Mouse (Mus musculus) heart, embryonic 16.5 days (tissue): ENCODE measurements around the gene Psma3. TPM values are rescaled to one million over a fixed set of nuclear protein-coding genes. Genes with fewer than 3 reads are reported as not detected.

Experiments used
- ATAC-seq: fragments of 200-750 bp; cut with Nextera tagmentation; replicated peaks from 2 replicates; pipeline ENCODE4 v1.8.0; 2017; ENCODE audit warnings: moderate number of reproducible peaks; ENCODE audit not compliant: insufficient read depth, low FRiP score; ENCODE audit errors: extremely low read depth
- H3K27ac ChIP-seq: fragments of 300-500 bp; sonication (generic); 2 replicates; pipeline ENCODE4 v1.5.1; 2014; ENCODE audit warnings: mild to moderate bottlenecking, low read length, control low read depth, moderate library complexity
- H3K27me3 ChIP-seq: fragments of 300-500 bp; sonication (generic); 2 replicates; pipeline ENCODE4 v1.6.1; 2014; ENCODE audit warnings: low read length, mixed read lengths; ENCODE audit not compliant: control insufficient read depth, insufficient read depth
- H3K36me3 ChIP-seq: fragments of 300-500 bp; sonication (generic); 2 replicates; pipeline ENCODE4 v1.6.1; 2014; ENCODE audit not compliant: control insufficient read depth, insufficient read depth
- H3K4me1 ChIP-seq: fragments of 300-500 bp; sonication (generic); 2 replicates; pipeline ENCODE4 v1.6.1; 2014; ENCODE audit warnings: low read length, mixed read lengths; ENCODE audit not compliant: control insufficient read depth, insufficient read depth
- H3K4me2 ChIP-seq: fragments of 300-500 bp; sonication (generic); 2 replicates; pipeline ENCODE4 v1.6.1; 2014; ENCODE audit warnings: low read depth, mild to moderate bottlenecking, control low read depth, low read length
- H3K4me3 ChIP-seq: fragments of 300-500 bp; sonication (generic); 2 replicates; pipeline ENCODE4 v1.5.1; 2014; ENCODE audit warnings: mild to moderate bottlenecking, control low read depth, low read length
- H3K9ac ChIP-seq: fragments of 300-500 bp; sonication (generic); 2 replicates; pipeline ENCODE4 v1.6.1; 2014; ENCODE audit warnings: low read length, control low read depth
- H3K9me3 ChIP-seq: fragments of 300-500 bp; sonication (generic); replicated peaks from 2 replicates; pipeline ENCODE4 v1.6.1; 2016; ENCODE audit warnings: low read length; ENCODE audit not compliant: control insufficient read depth
- WGBS: fragments of 180-500 bp; shearing (Covaris S2); extraction: QIAGEN DNeasy Blood & Tissue Kit; methylation state at CpG from one replicate; pipeline ENCODE4 v1.1.7; 2014; 5-methylcytosine and 5-hydroxymethylcytosine counted together
- polyA plus RNA-seq: library from polyadenylated mRNA; unstranded; fragments of >200 nt; fragmentation: Nextera tagmentation; extraction: Ambion mirVana; gene quantifications from 2 replicates; pipeline ENCODE4 v1.2.1, GENCODE M21; 2015

Gene Psma3
- 433 and 454 TPM in 2 replicates for polyA plus RNA-seq

DNA sequence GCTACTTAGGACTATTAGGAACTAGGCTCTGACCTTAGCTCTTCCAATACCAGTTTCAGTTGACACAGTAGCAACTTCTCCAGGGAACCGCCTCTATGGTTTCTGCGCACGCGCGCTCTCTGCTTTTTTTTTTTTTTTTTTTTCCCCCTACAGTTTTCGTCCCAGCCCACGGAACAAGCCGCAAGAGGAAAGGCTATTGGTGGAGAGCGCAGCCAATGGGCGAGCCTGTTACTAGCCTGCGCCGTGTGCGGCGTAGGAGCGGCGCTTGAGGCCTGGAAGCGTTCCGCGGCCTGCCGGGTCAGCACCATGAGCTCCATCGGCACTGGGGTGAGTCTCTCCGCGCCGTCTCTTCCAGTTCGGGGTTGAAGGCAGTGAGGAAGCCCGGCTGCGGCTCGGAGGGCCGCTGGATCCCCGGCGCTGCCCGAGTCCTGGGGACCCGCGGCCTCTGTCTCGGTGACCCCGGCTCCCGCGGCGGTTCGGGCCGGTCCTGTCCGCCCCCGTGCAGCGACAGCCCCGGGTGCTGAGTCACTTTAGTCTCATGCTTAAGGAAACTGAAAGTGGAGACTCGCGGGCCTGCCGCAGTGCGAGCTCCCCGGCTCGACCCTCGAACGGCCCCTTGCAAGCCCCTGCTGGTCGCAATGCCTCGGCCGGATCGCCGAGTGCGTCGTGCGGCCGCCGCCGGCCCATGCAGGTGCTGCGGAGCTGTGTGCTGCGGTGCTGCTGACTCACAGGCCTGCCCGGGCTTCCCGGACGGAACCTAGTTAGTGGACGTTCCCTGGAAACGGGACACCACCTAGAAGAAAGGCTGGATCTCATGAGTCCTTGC lies at the start of gene Psma3:
Gene Psma3, plus strand, starts transcription at position 181 of the 826 bp plus-strand sequence.
- peaks cover 12% of the 10 kb centered on the region for H3K4me1 ChIP-seq
- H3K9ac ChIP-seq, result peak within 1 kb of the TSS; percentile 97
- H3K36me3 ChIP-seq, result no peaks in the 10 kb centered on the region; the same call in 1 of the 2 replicates
- H3K4me2 ChIP-seq, result peak within 1 kb of the TSS; percentile 82
- peak; percentile 99 for ATAC-seq
- no peaks in the 10 kb centered on the region for H3K27me3 ChIP-seq
- under 1% methylated on average over 71 of the region's 71 CpGs for WGBS
- H3K4me3 ChIP-seq, result peak within 1 kb of the TSS; percentile 76
- no peaks in the 10 kb centered on the region for H3K9me3 ChIP-seq
- H3K27ac ChIP-seq, result peak within 1 kb of the TSS; percentile 96

DNA sequence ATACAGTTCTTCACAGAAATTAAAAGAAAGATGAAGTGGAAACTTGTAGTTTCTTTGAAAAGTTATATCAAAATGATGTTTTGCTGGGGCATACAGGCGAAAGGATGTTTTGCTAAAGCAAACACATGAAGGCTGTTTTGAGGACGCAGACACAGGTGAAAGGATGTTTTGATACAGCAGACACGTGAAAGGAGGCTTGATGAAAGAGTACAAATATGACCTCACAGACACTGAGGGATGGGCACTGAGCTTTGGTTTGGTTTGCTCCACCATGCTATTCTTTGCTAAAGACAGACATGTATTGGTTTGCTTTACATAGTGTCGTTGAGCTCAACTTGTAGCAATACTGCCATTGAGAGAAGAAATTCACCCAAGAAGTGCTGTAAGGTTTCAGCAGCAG lies 44.6 kb upstream of the Psma3 start:
- H3K27me3 ChIP-seq, result no peaks in the 10 kb centered on the region
- H3K4me2 ChIP-seq, result no peak overlapping the region
- H3K27ac ChIP-seq, result no peak overlapping the region
- H3K9me3 ChIP-seq, result no peaks in the 10 kb centered on the region; the same call in none of the 2 replicates
- H3K4me3 ChIP-seq, result no peak overlapping the region
- 78% methylated on average over 4 of the region's 4 CpGs for WGBS
- no peak for ATAC-seq
- H3K36me3 ChIP-seq, result no peaks in the 10 kb centered on the region
- no peak overlapping the region for H3K9ac ChIP-seq
- H3K4me1 ChIP-seq, result no peaks in the 10 kb centered on the region

DNA sequence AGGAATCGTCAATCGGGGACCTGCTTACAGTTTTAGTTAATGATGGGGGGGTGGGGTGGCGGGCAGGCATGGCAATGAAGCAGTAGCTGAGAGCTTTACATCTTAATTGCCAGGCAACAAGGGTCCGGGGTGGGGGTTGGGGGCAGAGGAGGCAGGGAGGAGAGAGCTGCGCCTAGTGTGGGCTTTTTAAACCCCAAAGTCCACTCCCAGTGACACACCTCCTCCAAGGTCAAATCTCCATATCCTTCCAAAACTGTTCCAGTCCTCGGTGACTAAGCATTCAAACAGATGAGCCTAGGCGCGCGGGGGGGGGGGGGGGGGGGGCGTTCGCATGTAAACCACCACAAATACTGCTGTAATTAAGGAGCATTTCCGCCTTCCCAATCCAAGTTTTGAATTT lies 37.3 kb upstream of the Psma3 start:
- ATAC-seq, result peak; percentile 33; the same call in 1 of the 2 replicates
- H3K27me3 ChIP-seq, result no peaks in the 10 kb centered on the region
- H3K27ac ChIP-seq, result peak overlapping the region; percentile 97
- H3K9ac ChIP-seq, result peak overlapping the region; percentile 78
- peak overlapping the region; percentile 75 for H3K4me2 ChIP-seq
- H3K4me1 ChIP-seq, result peaks cover 4% of the 10 kb centered on the region
- H3K4me3 ChIP-seq, result peak overlapping the region; percentile 98
- WGBS, result 30% methylated on average over 8 of the region's 12 CpGs
- H3K9me3 ChIP-seq, result no peaks in the 10 kb centered on the region; the same call in none of the 2 replicates
- H3K36me3 ChIP-seq, result peaks cover 3% of the 10 kb centered on the region; the same call in 1 of the 2 replicates

DNA sequence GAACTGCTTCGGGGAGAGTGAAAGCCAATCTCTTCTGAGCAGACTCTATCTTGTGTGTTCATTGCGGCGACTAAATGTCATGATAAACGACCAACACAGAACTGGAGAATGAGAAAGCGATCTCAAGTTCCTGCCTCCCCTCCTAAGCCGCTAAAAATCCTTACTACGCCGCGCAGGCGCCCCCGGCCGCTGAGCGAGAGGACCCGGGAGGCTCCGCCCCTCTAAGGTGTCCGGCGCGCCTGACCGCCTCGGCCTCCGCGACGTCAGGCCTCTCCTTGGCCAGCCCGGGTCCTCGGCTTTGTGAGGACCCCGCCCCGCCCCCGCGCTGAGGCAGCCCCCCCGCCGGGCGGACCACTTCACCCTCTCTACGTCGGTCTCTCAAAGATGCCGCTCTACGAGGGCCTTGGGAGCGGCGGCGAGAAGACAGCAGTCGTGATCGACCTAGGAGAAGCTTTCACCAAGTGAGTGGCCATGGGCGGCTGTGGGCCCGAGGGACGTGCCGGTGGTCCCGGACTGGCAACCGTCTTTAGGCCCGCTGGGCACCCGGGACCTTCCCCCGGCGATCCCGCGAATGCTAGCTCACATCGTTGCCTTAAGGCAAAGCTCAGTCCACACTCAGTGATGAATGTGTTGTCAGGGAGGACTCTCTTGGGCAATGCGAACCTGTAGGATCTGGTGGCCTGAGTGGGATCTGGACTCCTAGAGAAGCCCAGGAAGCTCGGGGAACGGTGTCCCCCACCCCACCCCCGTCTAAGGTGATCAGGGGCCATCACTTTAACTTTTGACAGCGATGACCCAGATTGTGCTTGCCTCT lies 36.6 kb upstream of the Psma3 start, which contains the start of gene Actr10:
Gene Actr10, plus strand, starts transcription at position 287 of the 814 bp plus-strand sequence.
- Histone ChIP-seq H3K4me1 (peaks cover 4% of the 10 kb centered on the region), H3K9me3 (no peaks in the 10 kb centered on the region; the same call in none of the 2 replicates), H3K4me3 (peak within 1 kb of the TSS; percentile 98), H3K9ac (peak within 1 kb of the TSS; percentile 97), H3K27me3 (no peaks in the 10 kb centered on the region), H3K27ac (peak within 1 kb of the TSS; percentile 97), H3K4me2 (peak within 1 kb of the TSS; percentile 82), H3K36me3 (peaks cover 8% of the 10 kb centered on the region)
- under 1% methylated on average over 58 of the region's 59 CpGs for WGBS
- ATAC-seq, result peak; percentile 95

DNA sequence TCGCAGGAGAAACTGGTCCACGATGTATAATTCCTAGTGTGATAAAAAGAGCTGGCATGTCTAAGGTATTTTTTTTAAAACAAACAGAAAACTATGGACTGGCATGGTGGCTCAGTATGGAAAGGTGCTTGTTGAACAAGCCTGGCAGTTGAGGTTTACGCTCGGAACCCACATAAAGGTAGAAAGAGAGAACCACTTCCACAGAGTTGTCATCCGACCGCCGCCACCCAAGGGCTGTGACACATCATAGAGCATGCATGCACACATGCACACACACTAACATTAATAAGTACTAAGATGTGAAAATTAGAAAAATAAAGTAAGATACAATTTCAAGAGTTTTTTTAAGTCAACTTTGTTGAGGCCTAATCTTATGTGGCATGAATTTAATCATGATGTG lies 33.6 kb upstream of the Psma3 start:
- no peak overlapping the region for H3K4me2 ChIP-seq
- H3K27me3 ChIP-seq, result no peaks in the 10 kb centered on the region
- H3K9me3 ChIP-seq, result no peaks in the 10 kb centered on the region
- no peak overlapping the region for H3K9ac ChIP-seq
- H3K36me3 ChIP-seq, result peaks cover 17% of the 10 kb centered on the region
- no peak for ATAC-seq
- 91% methylated on average over 7 of the region's 7 CpGs for WGBS
- H3K4me1 ChIP-seq, result peaks cover 8% of the 10 kb centered on the region
- H3K4me3 ChIP-seq, result no peak overlapping the region
- H3K27ac ChIP-seq, result no peak overlapping the region

DNA sequence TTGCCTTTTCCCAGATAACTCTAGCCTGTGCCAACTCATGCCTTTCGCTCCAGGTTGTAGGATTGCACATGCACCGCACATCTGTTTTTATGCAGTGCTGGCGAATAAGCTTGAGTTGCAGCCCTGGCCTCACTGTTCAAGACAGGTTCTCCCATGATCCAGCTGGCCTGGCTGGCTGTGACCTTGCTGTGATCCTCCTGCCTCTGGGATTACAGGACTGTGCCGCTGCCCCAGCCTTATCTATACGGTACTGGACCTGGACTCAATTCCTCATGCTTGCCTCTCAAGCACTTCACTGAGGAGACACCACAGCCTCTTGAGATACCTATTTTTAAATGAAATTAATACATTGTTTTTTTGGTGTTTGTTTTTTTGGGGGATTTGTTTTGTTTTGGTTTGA lies 30.2 kb upstream of the Psma3 start:
- no peak overlapping the region for H3K4me3 ChIP-seq
- WGBS, result 70% methylated on average over 5 of the region's 5 CpGs
- no peaks in the 10 kb centered on the region for H3K27me3 ChIP-seq
- H3K4me1 ChIP-seq, result peaks cover 5% of the 10 kb centered on the region
- no peaks in the 10 kb centered on the region for H3K9me3 ChIP-seq
- H3K36me3 ChIP-seq, result peaks cover 30% of the 10 kb centered on the region
- ATAC-seq, result 0 out of 2 replicates have a peak, but pooled peaks have one; percentile 23
- no peak overlapping the region for H3K9ac ChIP-seq
- H3K4me2 ChIP-seq, result no peak overlapping the region
- 0 out of 2 replicates have a peak overlapping the region, but pooled peaks have one; percentile 10 for H3K27ac ChIP-seq

DNA sequence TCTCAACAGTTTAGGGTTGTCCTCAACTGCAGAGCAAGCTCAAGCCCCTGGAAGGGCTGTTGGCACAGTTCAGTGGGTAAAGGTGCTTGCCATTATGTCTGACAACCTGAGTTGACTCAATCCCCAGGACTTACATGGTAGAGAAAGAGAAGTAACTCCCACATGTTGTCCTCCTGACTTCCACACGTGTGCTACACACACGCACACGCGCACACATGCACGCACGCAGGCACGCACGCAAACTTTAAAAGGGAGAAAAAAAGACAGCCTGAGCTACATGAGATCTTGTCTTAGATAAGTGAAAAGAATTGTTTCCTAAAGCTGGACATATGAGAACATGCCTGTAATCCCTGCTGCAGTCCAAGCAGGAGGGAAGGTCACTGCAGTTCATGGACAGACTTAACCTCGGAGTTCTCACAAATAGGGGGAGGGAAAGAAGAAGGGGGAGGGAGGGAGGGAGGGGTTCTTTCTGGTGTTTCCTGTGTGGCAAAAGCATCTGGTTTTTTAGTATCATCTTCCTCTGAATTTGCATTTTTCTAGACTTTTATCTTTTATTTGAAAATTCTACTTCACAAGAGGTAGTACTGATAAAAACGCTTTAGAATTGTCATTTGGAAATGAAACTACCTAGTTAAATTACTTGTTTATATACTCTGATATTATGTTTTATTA lies 27.7 kb upstream of the Psma3 start:
- H3K4me3 ChIP-seq, result no peak overlapping the region
- WGBS, result 94% methylated on average over 10 of the region's 10 CpGs
- no peak overlapping the region for H3K4me2 ChIP-seq
- ATAC-seq, result no peak
- H3K36me3 ChIP-seq, result peaks cover 37% of the 10 kb centered on the region
- no peak overlapping the region for H3K27ac ChIP-seq
- no peaks in the 10 kb centered on the region for H3K9me3 ChIP-seq
- no peak overlapping the region for H3K9ac ChIP-seq
- H3K27me3 ChIP-seq, result no peaks in the 10 kb centered on the region
- H3K4me1 ChIP-seq, result peaks cover 5% of the 10 kb centered on the region

DNA sequence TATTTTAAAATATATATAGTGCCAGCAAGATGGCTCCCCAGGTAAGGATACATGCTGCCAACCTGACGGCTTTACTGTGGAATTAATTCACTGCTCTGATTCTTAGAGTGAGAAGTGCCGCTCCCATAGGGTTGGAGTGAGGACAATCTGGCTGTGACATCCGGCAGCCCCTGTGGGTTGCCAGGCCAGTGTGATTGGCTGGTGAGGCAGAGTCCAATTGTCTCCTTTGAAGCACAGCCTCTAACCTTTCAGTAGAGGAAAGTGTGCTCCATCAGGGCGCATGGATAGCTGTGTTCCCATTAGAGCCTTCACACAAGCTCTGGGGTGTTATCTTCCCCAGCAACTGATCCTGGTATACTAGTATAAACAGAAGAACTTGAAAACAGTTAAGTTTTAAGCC lies 15.8 kb upstream of the Psma3 start:
- Histone ChIP-seq H3K36me3 (peaks cover 59% of the 10 kb centered on the region), H3K9me3 (no peaks in the 10 kb centered on the region), H3K9ac (no peak overlapping the region), H3K4me2 (no peak overlapping the region), H3K27ac (no peak overlapping the region), H3K4me1 (no peaks in the 10 kb centered on the region), H3K4me3 (no peak overlapping the region), H3K27me3 (no peaks in the 10 kb centered on the region)
- ATAC-seq, result no peak
- 82% methylated on average over 4 of the region's 4 CpGs for WGBS
